ENCODE assay signal across 7 mouse cellular contexts in genomic region chr14:117962453-117962852, GRCm38 (mm10).
A peak's percentile ranks its signal among the peaks of the same experiment; 100 is the strongest.
DNase-seq lines count a peak whose midpoint lies in the region; ATAC-seq lines count a peak whose summit lies in the region.

No protein-coding gene starts in this region.

- H3K36me3 ChIP-seq in kidney, embryonic 14.5 days (ENCODE audit: control insufficient read depth, insufficient read depth, low read length), result peaks cover 3% of the 10 kb centered on the region; the same call in 1 of the 2 replicates
- H3K36me3 ChIP-seq in hindbrain, embryonic 13.5 days, result no peaks in the 10 kb centered on the region

- no peak overlapping the region for H3K4me2 ChIP-seq in kidney, embryonic 14.5 days (replicated peaks; ENCODE audit: low read depth, low read length)
- H3K4me2 ChIP-seq in hindbrain, embryonic 13.5 days, result no peak overlapping the region

- no peak for DNase-seq in kidney, adult 8-10 months
- peak; percentile 5 for DNase-seq in CD4-positive helper T cell, adult 2 months (ENCODE audit: low read depth, low spot score)
- DNase-seq in MN1 (ENCODE audit: low spot score), result peak; percentile 7
- DNase-seq in testis, postnatal 10 days (ENCODE audit: low spot score), result peak; percentile 71
- no peak for DNase-seq in frontal cortex, postnatal 25 days (ENCODE audit: low spot score in 2 of 2)

- no peak overlapping the region for H3K9ac ChIP-seq in kidney, embryonic 14.5 days (ENCODE audit: low read depth, low read length)
- no peak overlapping the region for H3K9ac ChIP-seq in hindbrain, embryonic 13.5 days

- 60% methylated on average over 4 of the region's 4 CpGs for WGBS in kidney, embryonic 14.5 days
- WGBS in hindbrain, embryonic 13.5 days, result 53% methylated on average over 4 of the region's 4 CpGs

- 0 out of 2 replicates have a peak, but pooled peaks have one; percentile 62 for ATAC-seq in kidney, embryonic 14.5 days (ENCODE audit: low FRiP score, low TSS enrichment)
- ATAC-seq in hindbrain, embryonic 13.5 days (ENCODE audit: low FRiP score), result 0 out of 2 replicates have a peak, but pooled peaks have one; percentile 36

- no peaks in the 10 kb centered on the region for H3K9me3 ChIP-seq in kidney, embryonic 14.5 days (ENCODE audit: control insufficient read depth, low read length)
- H3K9me3 ChIP-seq in hindbrain, embryonic 13.5 days, result no peaks in the 10 kb centered on the region

- H3K27ac ChIP-seq in kidney, embryonic 14.5 days (ENCODE audit: low read depth, low read length), result no peak overlapping the region
- H3K27ac ChIP-seq in hindbrain, embryonic 13.5 days, result no peak overlapping the region

- no peaks in the 10 kb centered on the region for H3K4me1 ChIP-seq in kidney, embryonic 14.5 days (ENCODE audit: control insufficient read depth, insufficient read depth, low read length)
- H3K4me1 ChIP-seq in hindbrain, embryonic 13.5 days (replicated peaks), result peaks cover 16% of the 10 kb centered on the region

- H3K4me3 ChIP-seq in kidney, embryonic 14.5 days (ENCODE audit: low read length), result no peak overlapping the region
- no peak overlapping the region for H3K4me3 ChIP-seq in hindbrain, embryonic 13.5 days

- no peaks in the 10 kb centered on the region for H3K27me3 ChIP-seq in kidney, embryonic 14.5 days (ENCODE audit: control insufficient read depth, insufficient read depth, low read length)
- H3K27me3 ChIP-seq in hindbrain, embryonic 13.5 days, result no peaks in the 10 kb centered on the region

Comparison
In these comparisons a context has a peak if more than half of its experiments do, and no peak if none do; other contexts are left out.
1. DNase-seq: peak in CD4-positive helper T cell, adult 2 months (single experiment), MN1 (single experiment) and testis, postnatal 10 days (single experiment); none in kidney, adult 8-10 months (0 of 2) and frontal cortex, postnatal 25 days (0 of 2).